Mouse (Mus musculus): ENCODE measurements around the gene Kctd2. TPM values are rescaled to one million over a fixed set of nuclear protein-coding genes. Genes with fewer than 3 reads are reported as not detected.
A peak's percentile ranks its signal among the peaks of the same experiment; 100 is the strongest.
"Not testable (repeated sequence)": the region's sequence is repeated elsewhere in the genome, so short reads cannot be mapped to it uniquely, and the experiment has no call there.

The Kctd2 gene
- polyA plus RNA-seq, 1 experiment from 2014 or later, result 18.1 TPM

DNA sequence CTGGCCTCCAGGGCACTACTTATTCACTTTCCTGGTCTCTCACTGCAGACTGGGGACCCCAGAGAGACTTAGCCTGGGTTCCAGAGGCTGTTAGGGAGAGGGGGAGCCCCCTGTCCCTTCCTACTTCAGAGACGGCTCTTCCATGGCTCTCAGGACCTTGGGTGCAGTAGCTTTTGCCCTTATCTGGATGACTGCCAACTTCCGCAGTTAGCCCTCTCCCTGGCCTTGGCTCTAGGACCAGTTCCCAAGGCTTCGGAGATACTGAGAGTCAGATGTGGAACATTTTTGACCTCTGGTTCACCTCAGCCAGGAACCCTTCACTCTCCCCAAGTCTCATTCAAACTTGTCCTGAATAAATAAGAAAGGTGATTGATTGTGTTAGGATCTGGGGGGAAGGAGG is 27.0 kb downstream of the Kctd2 start:
- 58% methylated on average over 3 of the region's 3 CpGs for WGBS
- H3K9ac ChIP-seq, result no peak overlapping the region
- ATAC-seq (ENCODE audit: insufficient number of reproducible peaks, low FRiP score, low TSS enrichment, low read depth), result no peak

DNA sequence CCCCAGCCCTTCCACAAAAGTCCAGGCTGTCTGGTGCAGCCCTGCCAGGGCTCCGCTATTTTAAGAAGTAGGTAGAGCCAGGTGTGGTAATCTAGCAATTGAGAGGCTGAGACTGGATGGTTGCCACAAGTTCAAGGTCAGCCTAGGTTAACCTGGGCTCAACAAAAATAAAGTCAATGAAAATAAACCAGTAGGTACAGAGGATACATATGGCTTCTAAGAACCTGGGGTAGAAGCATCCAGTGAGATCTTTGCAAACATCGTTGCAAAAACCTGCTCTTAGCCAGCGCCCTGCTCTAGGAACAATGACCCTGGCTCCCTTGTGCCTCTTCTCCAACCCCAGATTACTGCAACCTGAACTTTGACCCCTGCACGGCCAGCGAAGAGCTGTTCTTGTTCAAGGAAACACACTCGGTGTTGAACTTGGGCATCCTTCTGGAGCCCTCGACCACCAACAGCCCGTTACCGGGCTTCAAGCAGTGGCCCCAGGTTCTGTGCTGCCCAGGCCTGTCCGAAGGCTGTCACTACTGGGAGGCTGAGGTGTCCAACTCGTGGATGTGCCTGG is 27.5 kb downstream of the Kctd2 start:
- no peaks in the 10 kb centered on the region for H3K27me3 ChIP-seq
- ATAC-seq (ENCODE audit: insufficient number of reproducible peaks, low FRiP score, low TSS enrichment, low read depth), result 0 out of 2 replicates have a peak, but pooled peaks have one; percentile 40
- no peak overlapping the region for H3K9ac ChIP-seq
- no peak overlapping the region for H3K4me2 ChIP-seq (replicated peaks)
- 81% methylated on average over 11 of the region's 11 CpGs for WGBS
- no peak overlapping the region for H3K4me3 ChIP-seq (replicated peaks)
- H3K9me3 ChIP-seq (replicated peaks), result no peaks in the 10 kb centered on the region
- no peak overlapping the region for H3K27ac ChIP-seq (replicated peaks)
- H3K4me1 ChIP-seq, result no peaks in the 10 kb centered on the region
- no peaks in the 10 kb centered on the region for H3K36me3 ChIP-seq

More for the DNA sequence above, 27.0 kb downstream of the Kctd2 start:
- Histone ChIP-seq H3K27me3 (no peaks in the 10 kb centered on the region), H3K27ac (replicated peaks) (no peak overlapping the region), H3K4me2 (replicated peaks) (no peak overlapping the region), H3K4me3 (replicated peaks) (no peak overlapping the region), H3K36me3 (no peaks in the 10 kb centered on the region), H3K4me1 (no peaks in the 10 kb centered on the region), H3K9me3 (replicated peaks) (no peaks in the 10 kb centered on the region)

DNA sequence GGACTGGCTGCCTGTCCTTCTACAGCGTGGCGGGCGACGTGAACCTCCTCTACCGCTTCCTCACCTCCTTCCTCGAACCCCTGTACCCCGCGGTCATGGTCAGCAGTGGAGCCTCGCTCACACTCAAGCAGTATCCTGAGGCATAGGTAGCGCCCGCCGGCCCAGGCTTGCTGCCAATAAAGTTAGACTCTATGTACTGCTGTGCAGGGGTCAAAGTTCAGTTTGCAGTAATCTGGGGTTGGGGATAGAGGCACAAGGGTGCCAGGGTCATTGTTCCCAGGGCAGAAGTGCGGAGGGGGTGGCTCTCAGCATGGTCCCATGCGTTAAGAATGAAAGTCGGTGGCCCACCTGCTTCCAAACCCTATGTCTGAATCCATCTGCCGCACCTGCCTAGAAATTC is 28.1 kb downstream of the Kctd2 start:
- no peak overlapping the region for H3K27ac ChIP-seq (replicated peaks)
- H3K4me3 ChIP-seq (replicated peaks), result no peak overlapping the region
- H3K4me2 ChIP-seq (replicated peaks), result no peak overlapping the region
- H3K9ac ChIP-seq, result no peak overlapping the region
- no peaks in the 10 kb centered on the region for H3K36me3 ChIP-seq
- H3K9me3 ChIP-seq (replicated peaks), result no peaks in the 10 kb centered on the region
- 87% methylated on average over 16 of the region's 16 CpGs for WGBS
- no peaks in the 10 kb centered on the region for H3K27me3 ChIP-seq
- no peaks in the 10 kb centered on the region for H3K4me1 ChIP-seq
- 0 out of 2 replicates have a peak, but pooled peaks have one; percentile 18 for ATAC-seq (ENCODE audit: insufficient number of reproducible peaks, low FRiP score, low TSS enrichment, low read depth)

DNA sequence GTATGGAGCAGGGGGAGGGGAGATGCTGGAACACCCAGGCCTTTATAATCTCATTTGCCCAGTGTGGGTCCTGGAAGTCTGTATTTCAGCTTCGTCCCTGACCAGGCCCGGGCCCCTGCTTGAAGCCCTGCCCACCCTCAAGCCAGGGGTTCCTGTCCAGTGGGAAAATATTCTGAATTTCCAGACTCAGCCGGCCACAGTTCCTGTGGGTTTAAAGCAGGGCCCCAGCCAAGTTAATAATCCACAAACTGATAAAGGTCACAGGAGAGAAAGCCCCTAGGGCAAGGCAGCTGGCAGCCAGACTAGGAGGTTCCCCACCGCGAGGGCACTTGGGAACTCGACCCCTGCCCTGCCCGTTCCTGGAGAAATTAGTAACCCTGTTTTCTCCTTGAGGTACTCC is 29.1 kb downstream of the Kctd2 start:
- no peak overlapping the region for H3K4me3 ChIP-seq (replicated peaks)
- no peak overlapping the region for H3K27ac ChIP-seq (replicated peaks)
- no peak overlapping the region for H3K9ac ChIP-seq
- no peak overlapping the region for H3K4me2 ChIP-seq (replicated peaks)
- no peaks in the 10 kb centered on the region for H3K36me3 ChIP-seq
- WGBS, result 24% methylated on average over 7 of the region's 7 CpGs
- H3K9me3 ChIP-seq (replicated peaks), result no peaks in the 10 kb centered on the region
- no peak for ATAC-seq (ENCODE audit: insufficient number of reproducible peaks, low FRiP score, low TSS enrichment, low read depth)
- no peaks in the 10 kb centered on the region for H3K27me3 ChIP-seq
- H3K4me1 ChIP-seq, result no peaks in the 10 kb centered on the region

- Histone ChIP-seq H3K27me3 (no peaks in the 10 kb centered on the region), H3K4me1 (no peaks in the 10 kb centered on the region), H3K4me2 (replicated peaks) (no peak overlapping the region), H3K27ac (replicated peaks) (no peak overlapping the region), H3K9me3 (replicated peaks) (no peaks in the 10 kb centered on the region), H3K4me3 (replicated peaks) (no peak overlapping the region), H3K36me3 (no peaks in the 10 kb centered on the region), H3K9ac (no peak overlapping the region)
- ATAC-seq (ENCODE audit: insufficient number of reproducible peaks, low FRiP score, low TSS enrichment, low read depth), result no peak
- WGBS, result 88% methylated on average over 7 of the region's 7 CpGs
Measured at GRCm38 (mm10) chr11:115450176-115450575, 30.2 kb downstream of the Kctd2 start.

GRCm38 (mm10) chr11:115451781-115452241 is 31.9 kb downstream of the Kctd2 start:
- no peak for ATAC-seq (ENCODE audit: insufficient number of reproducible peaks, low FRiP score, low TSS enrichment, low read depth)
- Histone ChIP-seq H3K9me3 (replicated peaks) (no peaks in the 10 kb centered on the region), H3K4me1 (no peaks in the 10 kb centered on the region), H3K4me3 (replicated peaks) (no peak overlapping the region), H3K9ac (no peak overlapping the region), H3K36me3 (no peaks in the 10 kb centered on the region), H3K27me3 (no peaks in the 10 kb centered on the region), H3K27ac (replicated peaks) (no peak overlapping the region), H3K4me2 (replicated peaks) (no peak overlapping the region)
- WGBS, result 73% methylated on average over 8 of the region's 8 CpGs

GRCm38 (mm10) chr11:115452281-115452860 is 32.4 kb downstream of the Kctd2 start:
- Histone ChIP-seq H3K4me2 (replicated peaks) (no peak overlapping the region), H3K4me1 (peaks cover 2% of the 10 kb centered on the region; the same call in 1 of the 2 replicates), H3K36me3 (no peaks in the 10 kb centered on the region), H3K27me3 (no peaks in the 10 kb centered on the region), H3K9ac (no peak overlapping the region), H3K9me3 (replicated peaks) (no peaks in the 10 kb centered on the region), H3K4me3 (replicated peaks) (no peak overlapping the region), H3K27ac (replicated peaks) (no peak overlapping the region)
- 72% methylated on average over 7 of the region's 7 CpGs for WGBS
- ATAC-seq (ENCODE audit: insufficient number of reproducible peaks, low FRiP score, low TSS enrichment, low read depth), result no peak

- Histone ChIP-seq H3K27ac (replicated peaks) (no peak overlapping the region), H3K9me3 (replicated peaks) (no peaks in the 10 kb centered on the region), H3K4me1 (peaks cover 5% of the 10 kb centered on the region; the same call in 1 of the 2 replicates), H3K4me2 (replicated peaks) (no peak overlapping the region), H3K9ac (no peak overlapping the region), H3K27me3 (no peaks in the 10 kb centered on the region), H3K4me3 (replicated peaks) (no peak overlapping the region), H3K36me3 (no peaks in the 10 kb centered on the region)
- 51% methylated on average over 4 of the region's 4 CpGs for WGBS
- no peak for ATAC-seq (ENCODE audit: insufficient number of reproducible peaks, low FRiP score, low TSS enrichment, low read depth)
Measured at GRCm38 (mm10) chr11:115453306-115453705, 33.4 kb downstream of the Kctd2 start.

- H3K9me3 ChIP-seq (replicated peaks); H3K36me3 ChIP-seq; H3K27me3 ChIP-seq; H3K4me3 ChIP-seq (replicated peaks); H3K4me2 ChIP-seq (replicated peaks); ATAC-seq (ENCODE audit: insufficient number of reproducible peaks, low FRiP score, low TSS enrichment, low read depth); H3K4me1 ChIP-seq; H3K27ac ChIP-seq (replicated peaks); H3K9ac ChIP-seq: not testable (repeated sequence)
- WGBS, result 87% methylated on average over 6 of the region's 6 CpGs
Measured at GRCm38 (mm10) chr11:115454822-115455221, 34.9 kb downstream of the Kctd2 start.

GRCm38 (mm10) chr11:115455619-115456018 is 35.7 kb downstream of the Kctd2 start:
- no peak for ATAC-seq (ENCODE audit: insufficient number of reproducible peaks, low FRiP score, low TSS enrichment, low read depth)
- H3K27me3 ChIP-seq, result no peaks in the 10 kb centered on the region
- H3K9ac ChIP-seq, result no peak overlapping the region
- H3K4me1 ChIP-seq, result peaks cover 5% of the 10 kb centered on the region; the same call in 1 of the 2 replicates
- H3K36me3 ChIP-seq, result no peaks in the 10 kb centered on the region
- no peak overlapping the region for H3K4me3 ChIP-seq (replicated peaks)
- no peaks in the 10 kb centered on the region for H3K9me3 ChIP-seq (replicated peaks)
- no peak overlapping the region for H3K27ac ChIP-seq (replicated peaks)
- H3K4me2 ChIP-seq (replicated peaks), result no peak overlapping the region
- WGBS, result 84% methylated on average over 15 of the region's 15 CpGs

DNA sequence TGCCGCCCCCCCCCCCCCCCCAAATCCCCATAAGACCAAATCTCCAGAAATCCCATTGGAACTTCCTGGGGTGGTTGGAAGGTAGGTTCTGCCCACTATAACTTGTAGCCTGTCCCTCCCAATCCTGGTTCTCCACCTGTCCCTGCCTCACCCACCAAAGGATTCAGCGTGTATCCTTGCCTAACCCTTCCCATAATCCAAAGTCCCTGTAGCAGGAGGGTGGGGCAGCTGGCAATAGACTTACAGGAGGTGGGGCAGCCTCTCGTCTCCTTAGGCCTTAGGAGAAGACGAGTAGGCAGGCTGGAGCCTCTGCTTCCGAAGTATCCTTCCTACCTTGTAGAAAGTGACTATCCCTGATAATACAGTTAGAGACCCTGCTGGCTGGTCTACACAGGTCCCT is 36.3 kb downstream of the Kctd2 start:
- no peak for ATAC-seq (ENCODE audit: insufficient number of reproducible peaks, low FRiP score, low TSS enrichment, low read depth)
- H3K27me3 ChIP-seq, result no peaks in the 10 kb centered on the region
- H3K9ac ChIP-seq, result no peak overlapping the region
- no peaks in the 10 kb centered on the region for H3K36me3 ChIP-seq
- H3K27ac ChIP-seq (replicated peaks), result no peak overlapping the region
- peaks cover 5% of the 10 kb centered on the region; the same call in 1 of the 2 replicates for H3K4me1 ChIP-seq
- no peak overlapping the region for H3K4me3 ChIP-seq (replicated peaks)
- no peaks in the 10 kb centered on the region for H3K9me3 ChIP-seq (replicated peaks)
- H3K4me2 ChIP-seq (replicated peaks), result no peak overlapping the region
- 80% methylated on average over 5 of the region's 5 CpGs for WGBS

- H3K36me3 ChIP-seq, result no peaks in the 10 kb centered on the region
- no peak overlapping the region for H3K9ac ChIP-seq
Measured at GRCm38 (mm10) chr11:115457405-115457804, 37.5 kb downstream of the Kctd2 start.

More at GRCm38 (mm10) chr11:115457405-115457804, 37.5 kb downstream of the Kctd2 start:
- WGBS, result 27% methylated on average over 6 of the region's 6 CpGs
- no peak for ATAC-seq (ENCODE audit: insufficient number of reproducible peaks, low FRiP score, low TSS enrichment, low read depth)
- Histone ChIP-seq H3K4me1 (peaks cover 5% of the 10 kb centered on the region; the same call in 1 of the 2 replicates), H3K4me2 (replicated peaks) (no peak overlapping the region), H3K4me3 (replicated peaks) (no peak overlapping the region), H3K9me3 (replicated peaks) (no peaks in the 10 kb centered on the region), H3K27me3 (no peaks in the 10 kb centered on the region), H3K27ac (replicated peaks) (no peak overlapping the region)
